In genomic region chr9:68941037-68941436, GRCm38 (mm10) we compare ENCODE assay signal across 8 mouse cellular contexts.
DNase-seq lines count a peak whose midpoint lies in the region; ATAC-seq and TF ChIP-seq lines count a peak whose summit lies in the region.
"Had no signal": no experiment of that assay in that cellular context is flagged by ENCODE, and none has a peak within 500 bp of the region (broad histone marks: within the 10 kb centered on the region; RNA-seq: fewer than 3 reads in every experiment).

No protein-coding gene starts in this region.

- H3K27me3 ChIP-seq in lung, postnatal 0 days (replicated peaks; ENCODE audit: insufficient read depth, low read length) = no peaks in the 10 kb centered on the region
- no peaks in the 10 kb centered on the region for H3K27me3 ChIP-seq in heart, embryonic 16.5 days (ENCODE audit: control insufficient read depth, insufficient read depth, low read length)

- no peaks in the 10 kb centered on the region for H3K4me1 ChIP-seq in lung, postnatal 0 days (ENCODE audit: insufficient read depth, low read depth, low read length)
- peaks cover 11% of the 10 kb centered on the region; the same call in 1 of the 2 replicates for H3K4me1 ChIP-seq in heart, embryonic 16.5 days (ENCODE audit: control insufficient read depth, insufficient read depth, low read length)

- H3K36me3 ChIP-seq in lung, postnatal 0 days (ENCODE audit: insufficient read depth, low read length) = no peaks in the 10 kb centered on the region
- H3K36me3 ChIP-seq in heart, embryonic 16.5 days (ENCODE audit: control insufficient read depth, insufficient read depth) = no peaks in the 10 kb centered on the region

- 79% methylated on average over 7 of the region's 7 CpGs for WGBS in lung, postnatal 0 days
- 51% methylated on average over 7 of the region's 7 CpGs for WGBS in heart, embryonic 16.5 days

- peak; percentile 19; the same call in 1 of the 2 replicates for ATAC-seq in lung, postnatal 0 days
- ATAC-seq in heart, embryonic 16.5 days (replicated peaks; ENCODE audit: extremely low read depth, insufficient read depth, low FRiP score) = peak; percentile 82
- no peak for ATAC-seq in inflammation-experienced regulatory T-cells, adult 6 months

- no peaks in the 10 kb centered on the region for H3K9me3 ChIP-seq in lung, postnatal 0 days (ENCODE audit: low read length)
- no peaks in the 10 kb centered on the region for H3K9me3 ChIP-seq in heart, embryonic 16.5 days (replicated peaks; ENCODE audit: control insufficient read depth, low read length)

- TF ChIP-seq EP300 in lung, postnatal 0 days (IDR thresholded peaks at IDR 0.05) = no peak

- H3K9ac ChIP-seq in lung, postnatal 0 days (replicated peaks; ENCODE audit: low read depth) = no peak overlapping the region
- H3K9ac ChIP-seq in heart, embryonic 16.5 days (ENCODE audit: low read length) = no peak overlapping the region

- H3K27ac ChIP-seq in lung, postnatal 0 days (ENCODE audit: low read length) = no peak overlapping the region
- peak overlapping the region; percentile 30 for H3K27ac ChIP-seq in heart, embryonic 16.5 days (ENCODE audit: low read length)

- H3K4me2 ChIP-seq in lung, postnatal 0 days (replicated peaks; ENCODE audit: low read depth, low read length) = no peak overlapping the region
- H3K4me2 ChIP-seq in heart, embryonic 16.5 days (ENCODE audit: low read depth, low read length) = no peak overlapping the region

- H3K4me3 ChIP-seq in lung, postnatal 0 days (ENCODE audit: low read depth, low read length) = no peak overlapping the region
- 0 out of 2 replicates have a peak overlapping the region, but pooled peaks have one; percentile 5 for H3K4me3 ChIP-seq in heart, embryonic 16.5 days (ENCODE audit: low read length)
- H3K4me3 ChIP-seq: myocyte had no signal

- no peak for DNase-seq in lung, postnatal 0 days (ENCODE audit: low spot score)
- no peak for DNase-seq in lung, postnatal 4 days
- peak; percentile 14 to 63 for DNase-seq in frontal cortex, postnatal 10 days (ENCODE audit: low spot score in 2 of 2)
- peak; percentile 36 to 43 for DNase-seq in layer of hippocampus, postnatal 10 days (ENCODE audit: low spot score in 2 of 2)
- no peak for DNase-seq in natural killer cell, adult 2 months (ENCODE audit: low spot score in 2 of 2)

- TF ChIP-seq CTCF in lung, postnatal 0 days (IDR thresholded peaks at IDR 0.05) = no peak

Comparison
In these comparisons a context has a peak if more than half of its experiments do, and no peak if none do; other contexts are left out.
1. DNase-seq: peak in frontal cortex, postnatal 10 days (2 of 2) and layer of hippocampus, postnatal 10 days (2 of 2); none in lung, postnatal 0 days (single experiment), lung, postnatal 4 days (0 of 2) and natural killer cell, adult 2 months (0 of 2).